Comparison of ENCODE assay signal across 8 mouse cellular contexts in the genomic region with DNA sequence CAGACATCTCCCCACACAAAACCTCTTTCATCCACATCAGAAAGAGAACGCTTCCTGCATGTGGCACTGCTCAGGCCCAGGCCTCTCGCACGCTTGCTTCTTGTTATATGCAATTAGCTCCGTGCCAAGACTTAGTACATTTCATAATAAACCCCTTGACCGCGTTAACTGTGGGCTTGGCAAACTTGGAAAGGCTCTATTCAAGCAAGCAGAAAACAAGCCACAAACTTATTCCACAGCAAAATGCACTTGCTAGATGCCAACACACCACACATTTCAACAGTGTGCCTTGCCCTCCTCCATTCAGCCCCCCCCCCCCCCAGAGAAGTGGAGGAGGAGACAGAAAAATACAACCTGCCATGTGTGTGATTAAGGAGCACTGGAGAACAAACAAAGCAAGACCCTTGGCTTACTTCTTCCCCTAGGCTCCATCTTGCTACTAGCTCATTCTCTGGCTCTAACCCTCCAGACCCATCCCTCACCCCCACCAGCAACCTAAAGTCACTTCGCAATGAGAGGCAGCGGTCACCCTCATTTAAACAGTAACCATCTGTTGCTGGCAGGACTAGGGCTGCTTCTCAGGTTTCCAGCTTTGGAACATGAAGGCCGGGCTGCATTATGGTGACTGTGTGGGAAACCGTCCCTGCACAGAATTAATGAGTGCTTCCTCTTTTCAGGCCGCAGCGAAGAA.
DNase-seq lines count a peak whose midpoint lies in the region; ATAC-seq and TF ChIP-seq lines count a peak whose summit lies in the region.

No protein-coding gene starts in this region.

- no peak for TF ChIP-seq CTCF in liver, postnatal 0 days (IDR thresholded peaks at IDR 0.05; ENCODE audit: low read depth)

- peak; percentile 89 for ATAC-seq in forebrain, embryonic 11.5 days (replicated peaks; ENCODE audit: low FRiP score)
- ATAC-seq in kidney, embryonic 14.5 days (ENCODE audit: low FRiP score, low TSS enrichment), result peak; percentile 95
- peak; percentile 78 for ATAC-seq in midbrain, embryonic 12.5 days (ENCODE audit: low FRiP score, low read depth)
- ATAC-seq in liver, postnatal 0 days, result no peak

- H3K9ac ChIP-seq in forebrain, embryonic 11.5 days (ENCODE audit: low read length), result no peak overlapping the region
- no peak overlapping the region for H3K9ac ChIP-seq in kidney, embryonic 14.5 days (ENCODE audit: low read depth, low read length)
- no peak overlapping the region for H3K9ac ChIP-seq in midbrain, embryonic 12.5 days (replicated peaks)
- no peak overlapping the region for H3K9ac ChIP-seq in liver, postnatal 0 days (replicated peaks)

- 17% methylated on average over 12 of the region's 12 CpGs for WGBS in forebrain, embryonic 11.5 days
- WGBS in kidney, embryonic 14.5 days, result 29% methylated on average over 12 of the region's 12 CpGs
- 36% methylated on average over 12 of the region's 12 CpGs for WGBS in midbrain, embryonic 12.5 days
- WGBS in liver, postnatal 0 days (ENCODE audit: insufficient replicate concordance), result 53% methylated on average over 12 of the region's 12 CpGs

- peak; percentile 83 for DNase-seq in embryo, embryonic 10.5 days (ENCODE audit: low spot score)
- DNase-seq in forebrain, embryonic 11.5 days (ENCODE audit: low spot score), result peak; percentile 60
- DNase-seq in heart, postnatal 36 days, result no peak
- DNase-seq in liver, postnatal 0 days, result no peak
- DNase-seq in adrenal gland, postnatal 4 days (ENCODE audit: low spot score in 2 of 2), result no peak
- DNase-seq in heart, postnatal 14 days, result no peak

- H3K4me2 ChIP-seq in forebrain, embryonic 11.5 days (ENCODE audit: low read depth, low read length, severe bottlenecking), result no peak overlapping the region
- H3K4me2 ChIP-seq in kidney, embryonic 14.5 days (replicated peaks; ENCODE audit: low read depth, low read length), result no peak overlapping the region
- no peak overlapping the region for H3K4me2 ChIP-seq in midbrain, embryonic 12.5 days (replicated peaks)
- H3K4me2 ChIP-seq in liver, postnatal 0 days (ENCODE audit: low read depth, low read length), result no peak overlapping the region

- H3K9me3 ChIP-seq in forebrain, embryonic 11.5 days (ENCODE audit: control insufficient read depth, low read length), result no peaks in the 10 kb centered on the region
- no peaks in the 10 kb centered on the region for H3K9me3 ChIP-seq in kidney, embryonic 14.5 days (ENCODE audit: control insufficient read depth, low read length)
- no peaks in the 10 kb centered on the region for H3K9me3 ChIP-seq in midbrain, embryonic 12.5 days
- no peaks in the 10 kb centered on the region for H3K9me3 ChIP-seq in liver, postnatal 0 days (ENCODE audit: low read length)

- H3K27me3 ChIP-seq in forebrain, embryonic 11.5 days (ENCODE audit: control insufficient read depth, insufficient read depth, low read length), result no peaks in the 10 kb centered on the region
- no peaks in the 10 kb centered on the region for H3K27me3 ChIP-seq in kidney, embryonic 14.5 days (ENCODE audit: control insufficient read depth, insufficient read depth, low read length)
- no peaks in the 10 kb centered on the region for H3K27me3 ChIP-seq in midbrain, embryonic 12.5 days
- H3K27me3 ChIP-seq in liver, postnatal 0 days (ENCODE audit: insufficient read depth, low read length), result no peaks in the 10 kb centered on the region

- H3K4me3 ChIP-seq in forebrain, embryonic 11.5 days (ENCODE audit: low read depth, low read length), result no peak overlapping the region
- no peak overlapping the region for H3K4me3 ChIP-seq in kidney, embryonic 14.5 days (ENCODE audit: low read length)
- no peak overlapping the region for H3K4me3 ChIP-seq in midbrain, embryonic 12.5 days
- H3K4me3 ChIP-seq in liver, postnatal 0 days (ENCODE audit: low read depth, low read length), result no peak overlapping the region

- H3K36me3 ChIP-seq in forebrain, embryonic 11.5 days (ENCODE audit: control insufficient read depth, insufficient read depth, low read length), result no peaks in the 10 kb centered on the region
- no peaks in the 10 kb centered on the region for H3K36me3 ChIP-seq in kidney, embryonic 14.5 days (ENCODE audit: control insufficient read depth, insufficient read depth, low read length)
- no peaks in the 10 kb centered on the region for H3K36me3 ChIP-seq in midbrain, embryonic 12.5 days
- H3K36me3 ChIP-seq in liver, postnatal 0 days (replicated peaks; ENCODE audit: insufficient read depth, low read length), result no peaks in the 10 kb centered on the region

- H3K4me1 ChIP-seq in forebrain, embryonic 11.5 days (replicated peaks; ENCODE audit: control insufficient read depth, insufficient read depth, low read length), result peaks cover 2% of the 10 kb centered on the region; the same call in 1 of the 2 replicates
- H3K4me1 ChIP-seq in kidney, embryonic 14.5 days (ENCODE audit: control insufficient read depth, insufficient read depth, low read length), result peaks cover 7% of the 10 kb centered on the region; the same call in 1 of the 2 replicates
- peaks cover 5% of the 10 kb centered on the region for H3K4me1 ChIP-seq in midbrain, embryonic 12.5 days
- H3K4me1 ChIP-seq in liver, postnatal 0 days (ENCODE audit: insufficient read depth), result no peaks in the 10 kb centered on the region

- TF ChIP-seq EP300 in liver, postnatal 0 days (IDR thresholded peaks at IDR 0.05; ENCODE audit: low read depth), result no peak

- peak overlapping the region; percentile 42 for H3K27ac ChIP-seq in forebrain, embryonic 11.5 days (ENCODE audit: low read depth, low read length)
- H3K27ac ChIP-seq in kidney, embryonic 14.5 days (ENCODE audit: low read depth, low read length), result 0 out of 2 replicates have a peak overlapping the region, but pooled peaks have one; percentile 56
- 0 out of 2 replicates have a peak overlapping the region, but pooled peaks have one; percentile 30 for H3K27ac ChIP-seq in midbrain, embryonic 12.5 days (replicated peaks)
- no peak overlapping the region for H3K27ac ChIP-seq in liver, postnatal 0 days (ENCODE audit: low read depth)

- intact Hi-C loops in heart, postnatal 36 days (cut with DNase I), result no loop called here
- intact Hi-C loops in heart, postnatal 14 days (cut with DNase I), result no loop called here

Comparison
In these comparisons a context has a peak if more than half of its experiments do, and no peak if none do; other contexts are left out.
1. DNase-seq: peak in embryo, embryonic 10.5 days (single experiment) and forebrain, embryonic 11.5 days (single experiment); none in heart, postnatal 36 days (0 of 2), liver, postnatal 0 days (single experiment), adrenal gland, postnatal 4 days (0 of 2) and heart, postnatal 14 days (0 of 2).